Mouse (Mus musculus) kidney, postnatal 0 days (tissue): ENCODE measurements at regions not wholly inside any gene's neighbourhood (a gene's known extent, or its start where the extent isn't known, plus 50 kb on each side); places are given as distances from the start of the nearest gene placed in this dataset.

Experiments
- ATAC-seq: fragments of 200-750 bp; cut with Nextera tagmentation; replicated peaks from 2 replicates; pipeline ENCODE4 v1.8.0; 2017; ENCODE audit warnings: low read depth, moderate number of reproducible peaks, moderate TSS enrichment, moderate library complexity; ENCODE audit not compliant: low FRiP score
- DNase-seq: peaks from one replicate; pipeline ENCODE4 v3.0.0-alpha.2; 2016; ENCODE audit warnings: low spot score
- H3K27ac ChIP-seq: fragments of 300-500 bp; sonication (generic); 2 replicates; pipeline ENCODE4 v1.5.1; 2014; ENCODE audit warnings: mild to moderate bottlenecking
- H3K27me3 ChIP-seq: fragments of 300-500 bp; sonication (generic); 2 replicates; pipeline ENCODE4 v1.6.1; 2014; ENCODE audit warnings: low read length, mixed read lengths; ENCODE audit not compliant: insufficient read depth
- H3K36me3 ChIP-seq: fragments of 300-500 bp; sonication (generic); 2 replicates; pipeline ENCODE4 v1.6.1; 2014; ENCODE audit warnings: low read length, mixed read lengths; ENCODE audit not compliant: insufficient read depth
- H3K4me1 ChIP-seq: fragments of 300-500 bp; sonication (generic); replicated peaks from 2 replicates; pipeline ENCODE4 v1.6.1; 2014; ENCODE audit warnings: antibody characterized with exemption, low read length, mixed read lengths; ENCODE audit not compliant: insufficient read depth
- H3K4me2 ChIP-seq: fragments of 300-500 bp; sonication (generic); 2 replicates; pipeline ENCODE4 v1.6.1; 2014; ENCODE audit warnings: mild to moderate bottlenecking, low read length, moderate library complexity, mixed read lengths
- H3K4me3 ChIP-seq: fragments of 300-500 bp; sonication (generic); replicated peaks from 2 replicates; pipeline ENCODE4 v1.5.1; 2014; ENCODE audit warnings: low read depth, low read length
- H3K9ac ChIP-seq: fragments of 300-500 bp; sonication (generic); 2 replicates; pipeline ENCODE4 v1.6.1; 2014; ENCODE audit warnings: low read depth, low read length
- H3K9me3 ChIP-seq: fragments of 300-500 bp; sonication (generic); replicated peaks from 2 replicates; pipeline ENCODE4 v1.6.1; 2016; ENCODE audit warnings: low read length, inconsistent platforms, mixed read lengths
- CTCF ChIP-seq: IDR thresholded peaks from 2 replicates; pipeline ENCODE4 v1.5.1; 2016; ENCODE audit warnings: antibody characterized with exemption, low read depth, mild to moderate bottlenecking, moderate library complexity
- WGBS: fragments of 180-500 bp; shearing (Covaris S2); extraction: QIAGEN DNeasy Blood & Tissue Kit; methylation state at CpG from one replicate; pipeline ENCODE4 v1.1.7; 2014; 5-methylcytosine and 5-hydroxymethylcytosine counted together

DNA sequence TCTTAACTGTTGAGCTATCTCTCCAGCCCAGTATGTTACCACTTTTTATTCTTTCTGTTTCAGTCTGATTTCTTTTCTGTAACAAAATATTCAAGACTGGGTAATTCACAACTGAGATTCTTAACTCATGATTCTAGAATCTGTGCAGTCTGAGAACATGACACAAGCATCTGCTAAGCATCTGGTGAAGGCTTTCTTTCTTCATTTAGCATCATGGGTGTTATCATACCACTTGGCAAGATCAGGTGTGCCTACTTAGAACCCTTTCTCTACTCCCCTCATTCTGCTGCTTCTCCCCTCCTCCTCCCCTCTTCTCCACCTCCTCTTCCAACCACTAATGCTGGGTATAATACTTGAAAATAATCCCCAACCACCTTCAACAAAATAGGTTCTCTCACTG, 62.1 kb upstream of the Pfn2 start:
- no peak overlapping the region for H3K27ac ChIP-seq
- ATAC-seq (no peak), DNase-seq (no peak)

DNA sequence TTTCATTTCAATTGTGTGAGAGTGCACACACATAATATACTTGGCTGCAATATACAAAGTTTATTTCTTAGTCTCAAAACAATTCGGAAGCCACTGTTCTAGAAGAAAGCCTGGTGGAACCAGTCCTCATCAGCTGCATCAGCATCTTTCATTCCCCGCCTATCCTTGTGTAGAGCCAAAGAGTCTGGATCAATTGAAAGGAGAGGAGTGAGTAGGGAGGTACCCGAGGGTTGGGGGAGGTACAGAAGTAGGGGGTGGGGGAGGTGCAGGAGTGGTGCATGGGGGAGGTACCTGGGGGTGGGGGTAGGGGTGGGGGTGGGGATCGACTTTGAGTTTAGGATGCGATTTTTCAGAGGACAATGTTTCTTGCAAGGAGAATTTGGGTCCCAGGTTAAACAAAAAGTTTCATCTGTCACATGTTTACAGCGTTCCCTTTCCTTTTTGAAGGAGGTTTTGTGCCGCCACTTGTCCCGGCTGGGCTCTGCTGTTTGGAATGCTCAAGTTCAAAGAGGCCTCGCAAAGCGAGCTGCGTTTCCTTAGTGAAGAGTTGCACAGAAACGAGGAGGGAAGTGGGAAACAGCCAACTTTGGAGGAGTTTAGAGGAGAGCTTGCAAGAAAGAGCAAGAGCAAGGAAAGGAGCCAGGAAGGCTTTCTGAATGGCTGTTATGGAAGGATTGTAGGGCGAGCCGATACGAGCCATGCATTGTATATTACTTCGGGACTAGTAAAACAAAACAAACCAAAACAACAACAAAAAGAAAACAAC, 64.1 kb upstream of the Pfn2 start:
- TF ChIP-seq CTCF = no peak
- Histone ChIP-seq H3K4me3 (no peak overlapping the region), H3K27me3 (no peaks in the 10 kb centered on the region), H3K4me2 (peak overlapping the region; percentile 43), H3K4me1 (no peaks in the 10 kb centered on the region), H3K9ac (no peak overlapping the region), H3K9me3 (no peaks in the 10 kb centered on the region), H3K27ac (no peak overlapping the region; the same call in 1 of the 2 replicates), H3K36me3 (no peaks in the 10 kb centered on the region)
- WGBS = 20% methylated on average over 15 of the region's 16 CpGs
- DNase-seq = peak; percentile 66
- no peak for ATAC-seq

More for the DNA sequence above, 62.1 kb upstream of the Pfn2 start:
- Histone ChIP-seq H3K9ac (no peak overlapping the region), H3K36me3 (no peaks in the 10 kb centered on the region), H3K27me3 (no peaks in the 10 kb centered on the region), H3K4me2 (no peak overlapping the region), H3K9me3 (no peaks in the 10 kb centered on the region), H3K4me3 (no peak overlapping the region), H3K4me1 (no peaks in the 10 kb centered on the region)
- TF ChIP-seq CTCF = no peak

DNA sequence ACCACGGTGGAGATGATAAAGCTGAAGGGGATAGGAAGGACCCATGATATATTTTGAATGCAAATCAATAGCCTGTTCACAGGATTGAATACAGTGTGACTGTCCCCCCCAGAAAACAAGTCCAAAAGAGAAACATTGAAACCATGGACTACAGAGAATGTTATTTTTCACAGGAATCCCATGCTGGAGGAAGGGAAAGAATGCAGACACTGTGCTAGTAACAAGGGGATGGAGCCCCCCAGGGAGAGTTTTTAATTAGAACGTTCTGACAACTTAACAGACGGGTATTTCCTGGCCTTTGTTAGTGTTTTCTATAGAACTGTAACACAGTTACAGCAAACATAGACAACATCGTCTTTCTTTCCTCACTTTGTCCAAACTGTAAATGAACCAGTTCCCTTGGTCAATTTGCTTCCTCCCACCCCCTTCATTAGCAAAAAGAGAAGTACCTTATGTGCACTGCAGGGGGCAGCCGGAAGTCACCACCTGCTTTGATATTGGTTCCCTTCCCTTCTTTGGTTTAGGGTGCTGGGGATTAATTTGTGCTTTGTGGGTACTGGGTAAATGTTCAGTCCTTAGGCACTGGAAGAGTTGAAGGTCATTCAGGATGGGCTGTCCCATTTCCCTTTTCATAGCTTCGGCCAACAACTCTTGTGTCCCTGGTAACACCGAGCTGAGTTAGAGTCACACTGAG, 64.9 kb upstream of the Pfn2 start:
- Histone ChIP-seq H3K36me3 (no peaks in the 10 kb centered on the region), H3K27me3 (no peaks in the 10 kb centered on the region), H3K4me2 (peak overlapping the region; percentile 43), H3K9ac (no peak overlapping the region), H3K4me3 (no peak overlapping the region), H3K9me3 (no peaks in the 10 kb centered on the region), H3K27ac (no peak overlapping the region; the same call in 1 of the 2 replicates), H3K4me1 (no peaks in the 10 kb centered on the region)
- DNase-seq = peak; percentile 40
- WGBS = 62% methylated on average over 7 of the region's 7 CpGs
- peak; percentile 43; the same call in 1 of the 2 replicates for TF ChIP-seq CTCF
- ATAC-seq = no peak

DNA sequence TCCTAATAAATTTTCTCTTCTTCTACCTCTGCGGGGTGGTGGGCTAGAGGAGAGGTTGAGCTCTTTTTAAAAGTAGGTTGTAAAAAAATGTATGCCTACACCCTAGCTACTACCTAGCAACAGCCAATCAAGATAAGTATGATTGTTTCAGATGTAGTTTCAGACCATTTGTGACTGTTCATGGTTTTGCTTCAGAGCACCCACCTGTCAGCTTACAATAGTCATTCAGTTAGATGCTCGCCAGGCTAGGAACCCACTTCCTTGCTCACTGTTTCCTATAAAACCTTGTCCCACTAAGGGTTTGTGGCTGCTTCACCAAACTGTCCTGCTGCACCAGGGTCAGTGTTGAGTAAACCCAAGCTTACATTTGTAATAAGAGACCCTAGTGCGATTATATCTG, 66.8 kb upstream of the Pfn2 start:
- no peak overlapping the region for H3K4me2 ChIP-seq
- WGBS = 83% methylated on average over 3 of the region's 3 CpGs

DNA sequence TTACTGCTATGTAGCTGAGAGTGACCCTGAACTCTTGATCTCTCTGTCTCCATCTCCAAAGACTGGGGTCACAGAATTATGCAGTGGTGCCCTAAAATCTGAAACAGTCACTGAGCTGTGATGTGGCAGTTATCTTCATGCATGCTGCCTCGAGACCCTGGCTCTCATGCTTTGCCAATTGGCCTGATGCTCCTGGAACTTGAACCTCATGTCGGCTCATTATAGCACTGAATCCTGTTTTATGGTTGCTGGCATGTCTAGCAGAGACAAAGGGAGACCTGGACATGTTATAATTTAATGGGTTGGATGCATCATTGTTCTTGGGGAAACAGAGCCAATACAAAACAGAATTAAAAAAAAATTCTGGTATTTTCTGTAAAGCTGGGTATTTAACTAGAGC, 71.0 kb upstream of the Pfn2 start:
- Histone ChIP-seq H3K9me3 (no peaks in the 10 kb centered on the region), H3K9ac (no peak overlapping the region), H3K4me3 (no peak overlapping the region), H3K4me1 (no peaks in the 10 kb centered on the region), H3K27ac (no peak overlapping the region), H3K4me2 (no peak overlapping the region), H3K36me3 (no peaks in the 10 kb centered on the region), H3K27me3 (no peaks in the 10 kb centered on the region)
- 54% methylated on average over 2 of the region's 2 CpGs for WGBS
- no peak for DNase-seq
- ATAC-seq = no peak
- TF ChIP-seq CTCF = no peak

More for the DNA sequence above, 66.8 kb upstream of the Pfn2 start:
- ATAC-seq = no peak
- Histone ChIP-seq H3K4me3 (no peak overlapping the region), H3K9ac (no peak overlapping the region), H3K4me1 (no peaks in the 10 kb centered on the region), H3K9me3 (no peaks in the 10 kb centered on the region), H3K36me3 (no peaks in the 10 kb centered on the region), H3K27ac (no peak overlapping the region), H3K27me3 (no peaks in the 10 kb centered on the region)
- DNase-seq = no peak
- no peak for TF ChIP-seq CTCF

DNA sequence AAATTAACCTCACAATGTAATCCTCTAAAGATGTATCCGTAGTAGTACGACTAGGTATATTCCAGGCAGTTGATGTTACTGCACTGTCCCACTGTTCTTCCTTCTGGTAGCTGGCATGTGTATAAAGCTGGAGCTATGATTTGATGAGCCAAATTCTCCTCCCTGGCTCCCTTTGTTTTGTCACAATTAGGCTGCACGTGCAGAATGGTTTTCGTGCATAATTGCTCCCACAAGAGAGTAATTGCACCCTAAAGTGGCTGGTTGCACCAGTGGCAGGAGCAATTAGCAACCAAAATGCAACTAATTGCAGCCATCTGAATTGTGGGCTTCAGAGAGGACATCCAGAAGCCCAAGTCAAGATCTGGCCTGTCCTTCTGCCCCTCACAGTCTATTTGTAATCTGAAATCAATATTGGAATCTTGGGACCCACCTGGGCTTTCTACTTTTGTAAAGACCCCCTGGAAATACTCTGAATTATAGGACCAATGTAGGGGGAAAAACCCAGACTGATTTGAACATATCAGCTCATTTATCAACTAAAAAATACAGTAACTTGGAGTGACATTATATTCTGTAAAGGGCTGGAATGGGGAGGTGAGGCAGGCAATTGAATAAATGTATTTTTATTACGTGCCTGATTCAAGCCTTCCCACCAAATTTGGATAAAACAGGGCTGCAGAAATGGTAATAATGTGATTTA, 71.7 kb upstream of the Pfn2 start:
- no peak overlapping the region for H3K9ac ChIP-seq
- no peak for ATAC-seq

More for the DNA sequence above, 71.7 kb upstream of the Pfn2 start:
- H3K4me3 ChIP-seq = no peak overlapping the region
- H3K4me2 ChIP-seq = no peak overlapping the region
- no peaks in the 10 kb centered on the region for H3K4me1 ChIP-seq
- no peaks in the 10 kb centered on the region for H3K9me3 ChIP-seq
- H3K36me3 ChIP-seq = no peaks in the 10 kb centered on the region
- 65% methylated on average over 5 of the region's 5 CpGs for WGBS
- no peak for DNase-seq
- TF ChIP-seq CTCF = no peak
- H3K27ac ChIP-seq = no peak overlapping the region
- H3K27me3 ChIP-seq = no peaks in the 10 kb centered on the region
